Mouse (Mus musculus) kidney, adult 9 months (tissue): ENCODE measurements at regions not wholly inside any gene's neighbourhood (a gene's known extent, or its start where the extent isn't known, plus 50 kb on each side); places are given as distances from the start of the nearest gene placed in this dataset.
"Not testable (repeated sequence)": the region's sequence is repeated elsewhere in the genome, so short reads cannot be mapped to it uniquely, and the experiment has no call there.

ENCODE experiments used
- DNase-seq: peaks from one replicate; pipeline ENCODE4 v3.0.0; 2022

DNA sequence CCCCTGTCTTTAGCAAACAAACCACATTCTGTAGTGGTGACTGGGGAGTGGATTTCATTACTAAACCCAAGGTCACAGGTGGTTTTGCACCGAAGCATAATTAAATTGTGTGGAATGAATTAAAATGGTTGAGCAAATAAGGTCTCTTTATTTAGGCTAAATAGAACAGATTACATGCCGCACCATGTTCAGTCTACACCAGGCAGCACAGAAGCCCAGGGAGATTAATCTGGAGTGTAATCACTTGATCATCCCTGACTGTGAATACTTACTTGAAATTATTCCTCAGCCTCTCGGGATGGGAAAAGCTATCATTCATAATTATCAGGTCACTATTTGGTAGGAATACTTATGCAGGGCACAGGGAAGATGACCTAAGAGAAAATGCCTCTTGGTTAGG, 1293.3 kb upstream of the Sel1l start:
- DNase-seq = no peak

DNA sequence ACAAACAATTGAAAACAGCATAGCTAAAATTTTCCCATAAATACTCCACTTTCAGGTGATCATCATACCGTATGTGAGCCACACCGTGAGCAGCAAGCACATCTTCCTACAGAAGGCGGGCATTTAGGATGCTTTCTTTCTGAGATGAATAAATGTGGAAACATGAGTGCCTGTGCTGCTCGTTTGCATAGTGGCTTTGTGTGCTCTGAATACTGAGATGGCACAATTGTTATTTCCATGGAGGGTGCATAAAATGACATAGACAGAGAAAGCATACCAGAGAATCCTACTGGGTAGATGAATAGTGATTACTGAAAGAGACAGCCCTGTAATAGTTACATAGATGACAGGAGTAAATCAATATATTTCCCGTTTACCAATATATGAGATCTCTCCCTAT, 1287.4 kb upstream of the Sel1l start:
- DNase-seq = no peak

GRCm38 (mm10) chr12:93122216-93122615, 1273.3 kb upstream of the Sel1l start:
- no peak for DNase-seq

DNA sequence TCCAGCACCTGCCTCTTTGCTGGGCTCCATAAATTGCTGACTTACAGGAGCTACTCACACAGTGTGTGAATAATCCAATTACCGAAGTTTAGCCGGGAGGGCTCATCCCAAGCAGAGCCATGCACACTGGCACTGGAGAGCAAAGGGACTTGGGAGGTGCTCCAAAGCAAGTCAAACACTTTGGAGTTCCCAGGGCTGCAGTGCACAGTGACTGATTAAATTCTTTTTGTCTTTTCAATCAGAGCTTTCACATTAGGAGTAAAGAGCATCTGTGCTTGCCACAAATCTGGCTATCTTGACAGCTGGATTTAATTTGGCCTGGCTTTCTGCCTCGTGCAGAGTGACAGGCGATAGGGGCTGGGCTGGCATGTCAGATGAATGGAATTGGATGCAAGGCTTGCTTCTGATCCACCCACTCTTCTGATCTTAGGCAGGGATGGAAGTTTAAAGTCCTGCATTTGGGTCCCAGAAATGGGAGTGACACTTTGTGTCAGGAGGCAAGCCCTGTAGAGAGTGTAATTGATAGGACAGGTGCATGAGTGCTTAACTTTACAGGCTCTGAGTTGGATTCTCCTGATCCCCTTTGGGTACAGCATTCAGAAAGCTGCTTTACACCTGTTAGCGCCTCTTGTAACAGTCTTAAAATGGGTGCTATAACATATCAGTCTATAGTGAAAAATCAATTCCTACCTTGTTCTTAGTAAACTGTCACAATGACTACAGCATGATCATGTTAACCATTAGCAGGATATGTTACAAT, 1239.3 kb upstream of the Sel1l start:
- DNase-seq = no peak

DNA sequence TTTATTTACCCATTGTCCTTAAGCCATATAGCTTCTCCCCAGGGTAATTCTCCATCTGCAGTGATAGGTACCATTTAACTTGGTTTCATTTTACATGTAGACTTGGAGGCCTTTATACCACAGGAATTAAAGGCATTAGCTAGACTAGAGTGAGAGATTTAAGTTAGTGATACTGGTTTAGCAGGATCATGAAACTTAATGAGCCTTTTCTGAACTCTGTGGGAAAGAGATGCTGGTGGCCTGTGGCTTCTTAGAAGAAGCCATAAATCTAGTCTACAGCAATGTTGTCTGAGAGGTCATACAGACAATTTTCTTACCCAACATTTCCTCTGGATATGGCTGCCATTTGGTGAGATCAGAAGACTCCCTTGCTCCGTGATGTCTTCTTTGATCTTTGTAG, 1214.9 kb upstream of the Sel1l start:
- no peak for DNase-seq

- DNase-seq = no peak
These were observed 1170.7 kb upstream of the Sel1l start for GRCm38 (mm10) chr12:93019633-93020032.

GRCm38 (mm10) chr12:93011583-93011982, 1162.6 kb upstream of the Sel1l start:
- no peak for DNase-seq

DNA sequence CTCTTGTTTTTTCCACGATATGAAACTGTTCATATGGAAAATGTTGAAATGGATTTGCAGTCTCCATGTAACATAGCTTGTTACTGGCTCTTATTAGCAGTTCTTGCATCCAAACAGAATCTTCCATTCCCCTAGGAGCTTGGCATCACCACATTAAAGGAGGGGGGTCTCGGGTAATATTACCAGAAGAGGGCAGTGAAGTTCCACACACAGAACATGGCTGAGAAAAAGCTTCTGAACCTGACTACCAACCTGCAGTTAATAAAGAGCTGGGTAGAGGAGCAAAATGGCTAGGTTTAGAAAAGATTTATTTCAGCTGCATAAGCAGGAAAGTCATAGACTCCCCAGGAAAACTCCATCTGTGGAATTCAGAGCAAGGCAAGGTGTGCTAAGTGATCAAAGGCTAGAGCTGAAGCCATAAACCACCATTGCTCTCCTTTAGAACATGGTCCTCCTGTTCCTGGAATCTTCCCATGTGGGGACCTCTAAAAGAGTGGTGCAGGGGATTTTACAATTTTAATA, 1157.9 kb upstream of the Sel1l start:
- no peak for DNase-seq

- DNase-seq = no peak
These were observed 1154.2 kb upstream of the Sel1l start for GRCm38 (mm10) chr12:93003125-93003524.

- DNase-seq = no peak
These were observed 1126.7 kb upstream of the Sel1l start for GRCm38 (mm10) chr12:92975698-92976097.

DNA sequence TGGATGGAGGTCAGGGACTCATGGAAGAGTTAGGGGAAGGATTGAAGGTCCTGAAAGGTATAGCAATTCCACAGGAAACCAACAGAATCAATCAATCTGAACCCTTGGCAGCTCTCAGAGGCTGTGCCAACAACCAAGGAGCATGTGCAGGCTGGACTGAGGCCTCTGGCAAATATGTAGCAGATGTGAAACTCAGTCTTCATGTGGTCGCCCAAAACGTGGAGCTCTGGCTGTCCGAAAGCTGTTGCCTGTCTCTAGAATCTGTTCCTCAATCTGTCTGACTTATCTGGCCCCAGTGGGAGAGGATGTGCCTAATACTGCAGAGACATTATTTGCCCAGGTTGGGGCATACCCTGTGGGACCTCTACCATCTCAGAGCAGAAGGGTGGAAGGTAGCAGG, 1095.4 kb upstream of the Sel1l start:
- no peak for DNase-seq

DNA sequence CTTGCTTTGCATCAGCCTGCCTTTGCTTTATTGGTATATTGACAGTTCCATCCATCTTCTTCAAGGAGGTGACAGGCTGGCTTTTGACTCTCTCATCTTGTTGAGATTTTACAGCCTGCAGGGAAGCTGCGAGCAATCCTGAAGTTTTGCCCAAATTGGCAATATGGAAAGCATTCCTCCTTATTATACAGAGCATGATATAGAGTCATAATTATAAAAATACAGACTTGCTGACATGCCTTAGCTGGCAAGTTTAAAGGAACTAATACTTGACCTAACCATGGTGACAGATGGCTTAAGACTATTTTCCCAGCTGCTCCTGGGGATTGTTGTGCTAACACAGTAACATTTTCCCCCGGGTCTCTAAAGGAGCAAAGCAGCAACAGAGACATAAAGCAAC, 1078.6 kb upstream of the Sel1l start:
- no peak for DNase-seq

- DNase-seq = no peak
These were observed 1078.0 kb upstream of the Sel1l start for GRCm38 (mm10) chr12:92926942-92927341.

DNA sequence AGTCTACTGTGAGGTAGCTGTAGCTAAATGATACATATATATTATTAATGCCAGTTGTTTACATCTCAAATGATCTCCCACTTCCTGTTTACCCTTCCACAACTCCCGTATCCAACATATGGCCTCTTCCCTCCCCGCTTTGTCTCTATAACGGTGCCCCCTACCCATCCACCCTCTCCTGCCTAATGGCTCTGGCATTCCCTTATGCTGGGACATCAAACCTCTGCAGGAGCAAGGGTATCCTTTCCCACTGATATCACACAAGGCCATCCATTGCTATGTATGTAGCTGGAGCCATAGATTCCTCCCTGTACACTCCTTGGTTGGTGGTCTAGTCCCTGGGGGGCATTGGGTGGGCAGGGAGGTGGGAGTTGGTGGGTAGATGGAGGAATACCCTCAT, 1071.0 kb upstream of the Sel1l start:
- no peak for DNase-seq

GRCm38 (mm10) chr12:92916267-92916666, 1067.3 kb upstream of the Sel1l start:
- no peak for DNase-seq

GRCm38 (mm10) chr12:92915776-92916175, 1066.8 kb upstream of the Sel1l start:
- DNase-seq = no peak

GRCm38 (mm10) chr12:92915203-92915602, 1066.2 kb upstream of the Sel1l start:
- no peak for DNase-seq

GRCm38 (mm10) chr12:92904382-92904781, 1055.4 kb upstream of the Sel1l start:
- DNase-seq = no peak

- DNase-seq = no peak
These were observed 1043.4 kb upstream of the Sel1l start for GRCm38 (mm10) chr12:92892315-92892714.

DNA sequence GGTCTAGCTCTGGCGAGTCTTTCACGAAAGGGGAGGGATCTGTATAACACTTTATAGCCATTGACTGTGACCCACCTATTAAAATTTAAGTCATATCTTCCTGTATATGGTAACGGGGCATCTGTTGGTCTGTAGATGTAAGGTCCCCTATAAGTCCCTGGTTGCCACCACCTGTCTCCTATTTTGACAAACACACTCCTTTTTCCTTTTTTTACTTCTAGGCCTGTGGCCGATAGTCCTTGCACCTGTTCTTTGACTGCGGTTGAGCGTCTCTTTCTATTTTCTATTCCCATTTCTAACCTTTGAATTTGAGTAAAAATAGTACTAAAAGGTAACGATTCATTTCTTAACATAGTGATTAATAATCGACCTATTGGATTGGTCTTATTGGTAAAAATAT, 1042.7 kb upstream of the Sel1l start:
- not testable (repeated sequence) for DNase-seq

- DNase-seq = not testable (repeated sequence)
These were observed 1042.2 kb upstream of the Sel1l start for GRCm38 (mm10) chr12:92891126-92891525.

DNA sequence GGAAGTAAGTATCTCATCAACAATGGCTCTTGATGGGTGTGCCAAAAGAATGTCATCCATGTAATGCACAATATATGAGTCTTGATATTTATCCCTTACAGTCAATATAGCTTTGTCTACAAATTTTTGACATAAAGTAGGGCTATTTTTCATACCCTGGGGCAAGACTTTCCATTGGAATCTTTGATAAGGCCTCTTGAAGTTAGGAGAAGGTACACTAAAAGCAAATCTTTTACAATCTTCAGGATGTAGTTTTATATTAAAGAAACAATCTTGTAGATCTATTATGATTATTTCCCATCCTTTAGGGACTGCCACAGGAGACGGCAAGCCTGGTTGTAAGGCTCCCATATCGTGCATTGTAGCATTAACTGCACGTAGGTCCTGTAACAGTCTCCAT, 1038.8 kb upstream of the Sel1l start:
- DNase-seq = no peak

DNA sequence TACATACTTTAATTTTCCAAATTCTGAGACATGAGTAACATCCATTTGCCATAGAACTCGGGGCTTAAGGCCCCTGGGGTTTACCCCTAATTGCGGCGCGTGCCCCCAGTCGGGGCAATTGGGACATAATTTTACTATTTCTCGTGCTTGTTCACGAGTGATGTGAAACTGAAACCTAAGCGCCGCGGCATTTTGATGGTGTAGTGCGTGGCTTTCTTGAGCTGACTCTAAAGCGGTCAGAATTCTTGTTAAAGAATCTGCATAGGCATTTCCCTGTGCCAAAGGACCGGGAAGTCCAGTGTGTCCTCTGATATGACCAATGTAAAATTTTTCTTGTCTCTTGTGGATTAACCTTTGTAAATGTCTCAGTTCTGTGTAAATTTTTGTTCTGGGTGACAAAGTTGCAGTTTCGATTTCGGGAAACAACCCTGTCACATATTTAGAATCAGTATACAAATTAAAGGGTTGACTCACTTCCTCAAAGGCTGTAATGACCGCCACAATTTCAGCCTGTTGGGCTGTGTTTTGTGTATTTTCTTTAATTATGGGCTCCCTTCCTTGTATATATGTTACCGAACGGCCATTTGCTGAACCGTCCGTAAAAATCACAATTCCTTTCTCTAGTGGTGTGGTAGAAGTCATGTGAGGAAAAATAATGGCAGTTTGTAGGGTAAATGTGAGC, 1037.6 kb upstream of the Sel1l start:
- not testable (repeated sequence) for DNase-seq

DNA sequence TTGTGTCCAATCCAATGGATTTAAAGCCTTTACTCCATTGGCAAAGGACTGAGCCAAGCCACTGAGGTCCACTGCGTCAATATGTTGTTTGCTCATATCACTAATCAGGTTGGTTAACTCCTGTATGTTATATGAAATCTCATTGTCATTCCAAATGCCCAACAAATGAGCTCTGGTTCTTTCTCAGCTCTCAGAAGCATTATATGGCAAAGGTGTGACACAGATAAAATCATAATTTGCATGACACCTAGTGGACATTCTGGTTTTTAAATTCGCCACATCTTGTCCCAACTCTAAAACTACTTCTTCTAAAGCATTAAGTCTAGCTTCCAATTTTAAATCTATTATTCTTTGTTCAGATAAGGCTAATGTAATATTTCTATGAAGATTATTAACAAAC, 1035.1 kb upstream of the Sel1l start:
- not testable (repeated sequence) for DNase-seq
